Mouse (Mus musculus): ENCODE data around the gene Tnfaip8l1.

The Tnfaip8l1 gene

DNA sequence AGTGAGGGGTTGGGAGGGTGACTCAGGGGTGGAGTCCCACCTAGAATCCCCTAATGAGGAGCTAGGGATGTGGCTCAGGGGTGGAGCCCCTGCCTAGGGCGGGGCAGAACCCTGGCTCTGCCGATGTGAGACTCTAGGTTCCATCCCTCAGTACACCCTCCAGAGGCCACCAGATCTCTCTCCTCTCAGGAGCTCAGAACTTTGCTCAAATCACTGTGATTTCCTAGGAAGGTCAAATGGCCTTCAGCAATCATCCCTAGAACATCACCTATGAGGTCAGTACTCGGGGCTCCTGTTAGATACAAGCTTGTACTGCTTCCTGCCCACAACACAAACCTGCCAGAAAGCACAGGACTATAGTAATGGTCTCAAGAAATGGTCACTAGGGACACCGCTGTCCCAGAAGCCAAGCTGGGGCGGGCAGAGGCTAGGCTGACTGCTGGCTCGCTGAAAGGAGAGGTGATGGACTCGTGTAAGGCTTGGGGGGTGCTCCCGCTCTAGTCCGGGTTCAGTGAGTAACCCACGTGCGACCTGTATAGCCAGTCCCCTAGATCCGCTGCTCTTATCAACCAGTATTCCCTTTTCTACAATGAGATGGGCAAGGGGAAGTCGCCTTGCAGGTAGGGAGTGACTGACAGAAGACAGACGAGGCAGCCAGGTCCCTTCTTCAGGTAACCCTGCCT lies 20.8 kb downstream of the Tnfaip8l1 start:
- peak; percentile 16 for DNase-seq (ENCODE audit: low spot score)

GRCm38 (mm10) chr17:56183658-56184103 lies 21.4 kb downstream of the Tnfaip8l1 start, which contains the start of gene Mydgf:
Gene Mydgf, minus strand, starts transcription at chr17:56183920.
- peak; percentile 96 for DNase-seq (ENCODE audit: low spot score)

GRCm38 (mm10) chr17:56185281-56186141 lies 23.2 kb downstream of the Tnfaip8l1 start:
- peak; percentile 52 for DNase-seq (ENCODE audit: low spot score)

GRCm38 (mm10) chr17:56191266-56191665 lies 29.0 kb downstream of the Tnfaip8l1 start:
- DNase-seq (ENCODE audit: low spot score): no peak

DNA sequence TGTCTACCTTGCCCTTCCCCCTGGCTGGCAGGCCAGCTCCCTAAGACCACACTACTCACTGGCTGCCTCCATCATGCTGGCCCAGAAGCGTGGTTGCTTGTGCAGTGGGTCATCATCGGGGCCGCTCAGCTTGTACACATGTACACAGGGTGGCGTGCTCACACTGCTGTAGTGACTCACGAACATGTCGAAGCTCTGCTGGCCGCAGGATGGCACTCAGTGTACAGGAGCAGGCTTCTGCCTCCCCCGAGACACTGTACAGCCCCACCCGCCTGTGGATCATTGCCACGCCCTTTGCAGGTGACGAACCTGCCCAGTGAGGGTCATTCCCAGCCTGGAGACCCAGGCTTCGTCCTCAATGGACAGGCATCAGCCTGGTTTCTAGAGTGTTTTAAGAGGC lies 32.1 kb downstream of the Tnfaip8l1 start:
- DNase-seq (ENCODE audit: low spot score): no peak

DNA sequence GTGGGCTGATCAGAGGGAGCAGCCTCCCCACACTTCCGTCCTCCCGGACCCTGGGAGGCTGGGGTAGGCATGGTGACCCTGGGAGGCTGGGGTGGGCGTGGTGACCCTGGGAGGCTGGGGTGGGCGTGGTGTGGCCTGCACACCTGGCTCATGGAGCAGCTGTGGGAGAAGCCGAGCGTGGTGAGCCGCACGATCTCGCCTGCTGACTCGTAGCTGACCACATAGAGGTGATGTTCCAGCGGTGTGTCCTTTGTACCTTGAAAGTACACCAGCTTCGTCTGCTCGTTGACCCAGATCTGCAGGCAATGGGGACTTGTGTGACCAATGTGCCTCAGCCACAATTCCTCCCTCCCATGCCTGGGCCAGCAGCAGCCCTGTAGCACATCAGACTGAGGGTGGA lies 32.5 kb downstream of the Tnfaip8l1 start:
- no peak for DNase-seq (ENCODE audit: low spot score)

DNA sequence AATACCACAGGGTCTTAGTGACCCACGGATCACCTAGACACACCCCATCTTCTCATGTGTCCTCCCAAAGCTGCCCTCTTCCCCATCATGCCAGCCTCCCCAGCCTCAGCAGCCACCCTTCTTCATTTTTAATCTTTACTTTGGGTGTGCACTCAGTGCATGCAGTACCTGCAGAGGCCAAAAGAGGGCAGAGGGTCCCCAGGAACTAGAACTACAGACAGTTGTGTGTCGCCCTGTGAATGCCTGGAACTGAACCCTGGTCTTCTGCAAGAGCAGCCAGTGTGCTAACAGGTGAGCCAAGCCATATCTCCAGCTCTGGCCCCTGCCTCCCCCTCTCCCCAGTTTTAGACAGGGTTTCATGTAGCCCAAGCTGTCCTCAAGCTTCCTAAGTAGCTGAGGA lies 34.6 kb downstream of the Tnfaip8l1 start:
- no peak for DNase-seq (ENCODE audit: low spot score)

GRCm38 (mm10) chr17:56200586-56200985 lies 38.3 kb downstream of the Tnfaip8l1 start:
- DNase-seq (ENCODE audit: low spot score): no peak

- no peak for DNase-seq (ENCODE audit: low spot score)
Observed at GRCm38 (mm10) chr17:56201642-56202041, 39.4 kb downstream of the Tnfaip8l1 start.

DNA sequence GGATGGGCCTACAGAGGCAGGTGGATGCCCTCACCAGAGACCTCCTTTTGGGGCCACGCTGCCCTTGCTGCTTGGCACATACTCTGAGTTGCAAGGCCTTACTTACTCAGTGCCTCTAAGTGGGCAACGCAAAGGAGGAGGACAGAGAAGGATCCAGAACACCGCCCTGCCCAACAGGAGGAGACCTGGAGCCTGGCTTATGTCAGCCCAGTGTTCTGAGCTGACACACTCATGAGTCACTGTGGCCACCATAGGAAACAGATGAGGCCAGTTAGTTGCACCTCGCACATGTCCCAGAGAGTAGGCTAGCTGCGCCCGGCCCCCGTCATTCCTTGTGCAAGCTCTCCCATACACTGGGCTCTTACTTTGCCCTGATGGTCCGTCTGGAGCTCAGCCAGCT lies 40.2 kb downstream of the Tnfaip8l1 start:
- DNase-seq (ENCODE audit: low spot score): no peak

DNA sequence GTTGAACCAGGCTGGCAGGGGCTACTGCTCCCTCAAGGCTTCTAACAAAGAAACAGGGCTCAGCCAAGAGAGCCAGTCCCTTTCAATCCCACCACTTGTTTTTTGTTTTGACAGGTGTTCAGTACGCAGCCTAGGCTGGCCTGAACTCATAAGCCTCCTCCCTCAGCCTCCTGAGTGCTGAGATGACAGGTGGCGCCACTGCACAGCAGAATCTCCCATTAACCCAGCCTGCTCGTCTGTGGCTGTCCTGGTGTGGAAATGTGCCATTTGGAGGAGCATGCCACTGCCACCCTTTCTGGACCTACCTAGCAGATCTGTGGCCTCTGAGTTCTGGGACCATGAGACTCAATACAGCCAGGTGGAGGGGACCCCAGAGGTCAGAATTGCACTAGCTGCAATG lies 41.5 kb downstream of the Tnfaip8l1 start:
- no peak for DNase-seq (ENCODE audit: low spot score)

GRCm38 (mm10) chr17:56206276-56206884 lies 44.1 kb downstream of the Tnfaip8l1 start:
- no peak for DNase-seq (ENCODE audit: low spot score)

DNA sequence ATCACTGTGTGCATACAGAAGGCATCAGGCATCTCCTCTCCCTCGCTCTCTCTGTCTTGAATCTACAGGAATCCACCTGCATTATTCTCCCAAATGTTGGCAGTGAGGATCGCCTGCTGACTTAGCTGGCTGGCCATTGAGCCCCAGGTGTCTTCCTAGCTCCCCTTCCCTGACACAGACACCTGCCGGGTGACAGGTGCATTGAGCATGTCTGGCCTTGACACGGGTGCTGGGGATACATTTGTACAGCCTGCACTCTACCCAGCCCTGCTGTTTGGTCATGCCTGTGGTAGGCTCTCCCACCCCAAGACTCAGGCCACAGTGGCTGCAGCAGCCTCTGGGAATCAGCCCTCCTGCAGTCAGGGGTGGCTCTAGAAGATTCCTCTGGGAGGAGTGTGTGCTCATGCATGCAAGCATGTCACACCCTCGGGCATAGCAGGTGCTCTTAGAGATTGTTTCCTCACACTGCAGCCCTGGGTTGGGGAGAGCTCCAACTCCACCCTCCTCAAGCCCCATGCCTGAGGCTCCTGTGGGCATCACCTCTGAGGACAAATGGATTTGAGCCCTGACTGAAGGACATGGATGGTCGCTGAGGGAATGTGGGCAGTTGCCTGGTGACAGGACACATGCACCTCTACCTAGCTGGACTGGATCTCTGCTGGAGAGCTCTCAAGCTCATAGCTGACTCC lies 44.9 kb downstream of the Tnfaip8l1 start:
- DNase-seq (ENCODE audit: low spot score): no peak

DNA sequence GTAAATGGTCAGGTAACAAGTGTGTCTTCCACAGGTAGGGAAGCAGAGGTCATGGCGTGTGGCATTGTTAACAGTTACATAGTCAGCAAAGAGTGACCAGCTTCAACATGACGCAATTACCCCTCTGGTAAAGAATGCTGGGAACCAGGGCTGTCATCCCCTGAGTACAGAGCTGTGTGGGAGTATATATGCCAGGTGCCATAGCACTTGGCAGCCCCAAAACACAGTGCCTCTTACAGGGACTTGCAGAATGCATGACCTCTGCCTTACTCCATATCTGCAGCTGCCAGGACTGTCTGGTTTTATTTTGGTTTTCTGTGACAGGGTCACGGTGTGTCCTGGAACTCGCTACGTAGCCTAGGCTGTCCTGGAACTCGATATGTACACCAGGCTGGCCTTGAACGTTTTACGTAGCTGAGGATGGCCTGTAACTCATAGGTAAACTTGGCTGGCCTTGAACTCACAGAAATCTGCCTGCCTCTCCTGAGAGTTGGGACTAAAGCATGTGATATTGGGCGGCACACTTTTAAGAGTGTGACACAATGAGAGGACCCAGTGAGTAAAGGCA lies 45.8 kb downstream of the Tnfaip8l1 start:
- DNase-seq (ENCODE audit: low spot score): no peak

GRCm38 (mm10) chr17:56208821-56209220 lies 46.5 kb downstream of the Tnfaip8l1 start:
- no peak for DNase-seq (ENCODE audit: low spot score)

DNA sequence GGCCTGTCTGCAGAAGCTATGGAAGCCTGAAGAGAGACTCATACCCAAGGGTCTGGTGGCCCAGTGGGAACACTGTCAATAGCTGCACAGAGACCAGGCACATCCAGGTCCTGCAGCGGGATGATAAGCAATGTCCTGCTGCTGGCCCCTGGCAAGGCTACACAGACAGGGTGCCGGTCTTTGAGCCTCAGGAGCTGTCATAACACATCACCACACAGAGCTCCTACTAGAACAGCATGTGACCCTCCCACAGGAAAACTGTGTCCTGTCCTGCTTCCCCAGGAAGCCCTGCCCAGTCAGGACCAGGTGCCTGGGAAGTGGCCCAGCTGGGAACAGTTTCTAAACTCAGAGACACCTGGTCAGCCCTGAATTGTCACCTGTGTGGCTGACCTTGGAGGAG lies 48.8 kb downstream of the Tnfaip8l1 start:
- DNase-seq (ENCODE audit: low spot score): no peak

GRCm38 (mm10) chr17:56212676-56213075 lies 50.4 kb downstream of the Tnfaip8l1 start:
- DNase-seq (ENCODE audit: low spot score): no peak

- DNase-seq (ENCODE audit: low spot score): no peak
Observed at GRCm38 (mm10) chr17:56214229-56214628, 52.0 kb downstream of the Tnfaip8l1 start.

DNA sequence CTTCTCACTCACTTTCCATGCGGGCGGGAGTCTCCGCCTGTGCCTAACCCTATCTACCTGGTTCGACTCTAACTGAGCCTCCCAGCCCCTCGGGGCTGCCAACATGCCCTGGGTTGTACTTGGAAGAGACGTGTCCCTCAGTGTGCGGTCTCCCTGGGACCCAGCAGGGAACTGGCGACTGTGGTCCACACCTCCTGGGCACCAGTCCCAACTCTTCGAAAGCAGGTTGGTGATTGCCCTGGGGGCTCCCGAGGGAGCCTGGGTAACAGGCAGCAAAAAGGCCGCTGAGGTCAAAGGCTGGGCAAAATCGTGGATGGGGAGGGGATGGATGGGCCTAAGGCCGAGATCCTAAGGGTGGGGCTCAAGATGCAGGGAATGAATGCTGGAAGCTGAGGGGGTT lies 55.4 kb downstream of the Tnfaip8l1 start:
- no peak for DNase-seq (ENCODE audit: low spot score)

DNA sequence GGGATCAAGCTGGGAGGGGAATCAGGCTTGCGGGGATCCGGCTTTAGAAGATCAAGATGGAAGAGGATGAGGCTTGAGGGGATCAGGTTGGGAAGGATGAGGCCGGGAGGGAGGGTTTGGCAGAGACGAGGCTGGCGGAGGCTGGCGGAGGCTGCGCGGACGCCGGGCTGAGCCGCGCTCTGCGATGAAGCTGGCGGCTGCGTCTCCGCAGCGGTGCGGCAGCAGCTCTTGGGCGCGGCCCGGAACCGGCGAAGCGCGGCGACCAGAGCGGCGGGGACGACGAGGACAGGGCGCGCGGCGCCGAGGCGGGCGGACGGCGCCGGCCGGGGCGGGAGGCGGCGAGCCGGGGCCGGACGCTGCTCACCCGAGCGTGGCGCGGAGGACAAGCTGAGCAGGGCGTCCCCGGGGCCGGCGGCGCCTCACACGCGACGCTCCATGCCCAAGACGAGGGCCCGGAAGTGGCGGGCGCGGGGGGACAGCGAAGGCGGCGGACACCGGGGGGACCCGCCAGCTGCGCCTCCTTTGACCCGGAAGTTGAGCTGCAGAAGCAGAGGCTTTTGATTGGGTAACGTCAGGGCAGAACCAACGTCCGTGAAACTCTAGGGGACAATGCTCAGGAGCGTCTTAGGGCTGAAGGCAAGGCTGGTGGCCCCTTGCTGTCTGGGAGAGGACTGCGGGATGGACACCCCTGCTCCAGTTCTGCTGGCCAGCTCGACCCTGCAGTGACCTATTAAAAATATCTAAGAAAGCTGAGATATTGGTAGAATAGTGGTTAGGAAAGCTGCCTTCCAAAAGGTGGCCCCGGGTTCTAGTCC lies 56.3 kb downstream of the Tnfaip8l1 start, which contains the start of gene Dpp9:
TSS of gene Dpp9 (minus strand) at position 529 of the 815 bp plus-strand sequence.
- peak; percentile 97 for DNase-seq (ENCODE audit: low spot score)

GRCm38 (mm10) chr17:56219251-56219650 lies 57.0 kb downstream of the Tnfaip8l1 start:
- DNase-seq (ENCODE audit: low spot score): no peak

Measured in embryo, embryonic 10.5 days (tissue).